ENCODE assay signal across 18 mouse cellular contexts in genomic region chr14:22260033-22260419, GRCm38 (mm10).
A peak's percentile ranks its signal among the peaks of the same experiment; 100 is the strongest.
DNase-seq lines count a peak whose midpoint lies in the region; ATAC-seq and TF ChIP-seq lines count a peak whose summit lies in the region.
"Had no signal": no experiment of that assay in that cellular context is flagged by ENCODE, and none has a peak within 500 bp of the region (broad histone marks: within the 10 kb centered on the region; RNA-seq: fewer than 3 reads in every experiment).

No protein-coding gene starts in this region.

- ATAC-seq in hindbrain, embryonic 16.5 days = no peak
- no peak for ATAC-seq in lung, postnatal 0 days
- no peak for ATAC-seq in monocyte, adult 5-6 weeks (replicated peaks; ENCODE audit: insufficient number of reproducible peaks, low FRiP score, low TSS enrichment, poor library complexity, severe bottlenecking)
- ATAC-seq: intestine, embryonic 15.5 days; liver, postnatal 0 days had no signal

- DNase-seq in hindbrain, embryonic 10.5 days (ENCODE audit: low spot score) = no peak
- DNase-seq in lung, postnatal 0 days (ENCODE audit: low spot score) = peak; percentile 9
- DNase-seq in lung, adult 18-20 months = no peak
- peak; percentile 10 for DNase-seq in thymus, postnatal 0 days (ENCODE audit: low spot score)
- DNase-seq in thymus, adult 18-20 months = no peak
- no peak for DNase-seq in limb, embryonic 10.5 days (ENCODE audit: low spot score)
- DNase-seq: cerebellum, adult 11-12 months; gastrocnemius, postnatal 14 days; liver, postnatal 0 days; retina, postnatal 1 day; thymus, postnatal 14 days had no signal

- peak overlapping the region; percentile 76 for H3K27ac ChIP-seq in hindbrain, embryonic 10.5 days
- no peak overlapping the region for H3K27ac ChIP-seq in hindbrain, embryonic 16.5 days (ENCODE audit: low read depth, low read length)
- H3K27ac ChIP-seq in lung, postnatal 0 days (ENCODE audit: low read length) = no peak overlapping the region
- H3K27ac ChIP-seq in limb, embryonic 10.5 days = no peak overlapping the region
- H3K27ac ChIP-seq: heart, embryonic 13.5 days; intestine, embryonic 15.5 days; kidney, embryonic 15.5 days had no signal

- no peaks in the 10 kb centered on the region for H3K9me3 ChIP-seq in hindbrain, embryonic 10.5 days
- no peaks in the 10 kb centered on the region for H3K9me3 ChIP-seq in hindbrain, embryonic 16.5 days (ENCODE audit: control insufficient read depth, low read length)
- H3K9me3 ChIP-seq in lung, postnatal 0 days (ENCODE audit: low read length) = no peaks in the 10 kb centered on the region
- no peaks in the 10 kb centered on the region for H3K9me3 ChIP-seq in limb, embryonic 10.5 days (replicated peaks)
- H3K9me3 ChIP-seq: heart, embryonic 13.5 days; intestine, embryonic 15.5 days; kidney, embryonic 15.5 days; megakaryocyte, embryonic 14.5 days; stomach, embryonic 15.5 days had no signal

- no peak overlapping the region for H3K4me2 ChIP-seq in hindbrain, embryonic 16.5 days (ENCODE audit: low read length)
- H3K4me2 ChIP-seq in lung, postnatal 0 days (replicated peaks; ENCODE audit: low read depth, low read length) = no peak overlapping the region
- H3K4me2 ChIP-seq: intestine, embryonic 15.5 days; kidney, embryonic 15.5 days; stomach, embryonic 15.5 days had no signal

- H3K27me3 ChIP-seq in hindbrain, embryonic 10.5 days (ENCODE audit: insufficient read depth, poor library complexity, severe bottlenecking) = 0 out of 2 replicates have a peak, but pooled peaks cover 2% of the 10 kb centered on the region
- H3K27me3 ChIP-seq in hindbrain, embryonic 16.5 days (replicated peaks; ENCODE audit: control insufficient read depth, insufficient read depth, low read length) = no peaks in the 10 kb centered on the region
- no peaks in the 10 kb centered on the region for H3K27me3 ChIP-seq in lung, postnatal 0 days (replicated peaks; ENCODE audit: insufficient read depth, low read length)
- peaks cover 72% of the 10 kb centered on the region for H3K27me3 ChIP-seq in limb, embryonic 10.5 days (ENCODE audit: low read depth, poor library complexity, severe bottlenecking)
- H3K27me3 ChIP-seq: heart, embryonic 13.5 days; intestine, embryonic 15.5 days; megakaryocyte, embryonic 14.5 days; stomach, embryonic 15.5 days had no signal

- no peak for TF ChIP-seq CTCF in lung, postnatal 0 days (IDR thresholded peaks at IDR 0.05)

- H3K4me3 ChIP-seq in hindbrain, embryonic 10.5 days = no peak overlapping the region
- no peak overlapping the region for H3K4me3 ChIP-seq in hindbrain, embryonic 16.5 days (ENCODE audit: low read length)
- H3K4me3 ChIP-seq in lung, postnatal 0 days (ENCODE audit: low read depth, low read length) = no peak overlapping the region
- no peak overlapping the region for H3K4me3 ChIP-seq in limb, embryonic 10.5 days
- H3K4me3 ChIP-seq: heart, embryonic 13.5 days; intestine, embryonic 15.5 days; kidney, embryonic 15.5 days; stomach, embryonic 15.5 days had no signal

- TF ChIP-seq EP300 in lung, postnatal 0 days (IDR thresholded peaks at IDR 0.05) = no peak

- 73% methylated on average over 5 of the region's 5 CpGs for WGBS in hindbrain, embryonic 10.5 days
- 53% methylated on average over 5 of the region's 5 CpGs for WGBS in hindbrain, embryonic 16.5 days
- 40% methylated on average over 5 of the region's 5 CpGs for WGBS in lung, postnatal 0 days
- WGBS in limb, embryonic 10.5 days = 80% methylated on average over 5 of the region's 5 CpGs

- H3K36me3 ChIP-seq in hindbrain, embryonic 10.5 days = no peaks in the 10 kb centered on the region
- no peaks in the 10 kb centered on the region for H3K36me3 ChIP-seq in hindbrain, embryonic 16.5 days (ENCODE audit: control insufficient read depth, insufficient read depth, low read length)
- no peaks in the 10 kb centered on the region for H3K36me3 ChIP-seq in lung, postnatal 0 days (ENCODE audit: insufficient read depth, low read length)
- H3K36me3 ChIP-seq in limb, embryonic 10.5 days = no peaks in the 10 kb centered on the region
- H3K36me3 ChIP-seq: heart, embryonic 13.5 days; intestine, embryonic 15.5 days; kidney, embryonic 15.5 days; stomach, embryonic 15.5 days had no signal

- peaks cover 14% of the 10 kb centered on the region for H3K4me1 ChIP-seq in hindbrain, embryonic 10.5 days (replicated peaks)
- H3K4me1 ChIP-seq in hindbrain, embryonic 16.5 days (ENCODE audit: control insufficient read depth, insufficient read depth, low read depth, low read length) = peaks cover 11% of the 10 kb centered on the region
- H3K4me1 ChIP-seq in lung, postnatal 0 days (ENCODE audit: insufficient read depth, low read depth, low read length) = peaks cover 6% of the 10 kb centered on the region; the same call in 1 of the 2 replicates
- H3K4me1 ChIP-seq in limb, embryonic 10.5 days = peaks cover 11% of the 10 kb centered on the region
- H3K4me1 ChIP-seq: intestine, embryonic 15.5 days had no signal

- H3K9ac ChIP-seq in hindbrain, embryonic 16.5 days (ENCODE audit: low read depth, low read length) = no peak overlapping the region
- no peak overlapping the region for H3K9ac ChIP-seq in lung, postnatal 0 days (replicated peaks; ENCODE audit: low read depth)
- H3K9ac ChIP-seq: heart, embryonic 13.5 days; intestine, embryonic 15.5 days; kidney, embryonic 15.5 days; liver, postnatal 0 days; stomach, embryonic 15.5 days had no signal

Comparison
In these comparisons a context has a peak if more than half of its experiments do, and no peak if none do; other contexts are left out.
1. DNase-seq: peak in lung, postnatal 0 days (single experiment) and thymus, postnatal 0 days (single experiment); none in hindbrain, embryonic 10.5 days (single experiment), lung, adult 18-20 months (0 of 2), thymus, adult 18-20 months (0 of 2) and limb, embryonic 10.5 days (single experiment).